Mouse (Mus musculus): ENCODE data around the gene Rprd2.

DNA sequence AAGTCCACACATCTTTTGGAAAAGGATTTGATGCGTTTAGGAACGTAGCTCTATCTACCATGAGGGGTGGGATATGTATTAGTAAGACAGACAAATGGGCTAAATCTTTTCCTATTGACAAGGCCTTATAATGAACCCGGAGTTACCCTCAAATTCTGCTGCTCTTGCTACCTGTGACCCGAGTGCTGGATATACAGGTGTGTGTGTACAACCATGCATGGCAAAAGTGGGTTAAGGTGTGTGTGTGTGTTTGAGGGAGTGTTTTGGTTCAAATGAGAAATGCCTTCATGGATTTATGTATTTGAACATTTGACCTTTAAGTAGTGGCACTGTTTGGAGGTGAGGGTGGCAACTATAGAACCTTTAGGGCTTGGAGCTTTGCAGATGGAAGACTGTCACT lies 10.4 kb upstream of the Rprd2 start:
- no peak for TF ChIP-seq CTCF (IDR thresholded peaks at IDR 0.05; ENCODE audit: control insufficient read depth, insufficient read depth, low read length)
- no peak for TF ChIP-seq POLR2A (IDR thresholded peaks at IDR 0.05; ENCODE audit: borderline replicate concordance, control insufficient read depth, low read depth, low read length)
